Mouse (Mus musculus) stomach, postnatal 0 days (tissue): ENCODE results near the gene Parp12. TPM values are rescaled to one million over a fixed set of nuclear protein-coding genes. Genes with fewer than 3 reads are reported as not detected.

ENCODE experiments used
- ATAC-seq: fragments of 200-750 bp; cut with Nextera tagmentation; 2 replicates; pipeline ENCODE4 v1.8.0; 2017; ENCODE audit not compliant: low FRiP score, low TSS enrichment
- DNase-seq: peaks from one replicate; pipeline ENCODE4 v3.0.0-alpha.2; 2016; ENCODE audit warnings: low spot score
- H3K27ac ChIP-seq: fragments of 300-500 bp; sonication (generic); replicated peaks from 2 replicates; pipeline ENCODE4 v1.5.1; 2014; ENCODE audit warnings: mild to moderate bottlenecking, control low read depth
- H3K27me3 ChIP-seq: fragments of 300-500 bp; sonication (generic); 2 replicates; pipeline ENCODE4 v1.6.1; 2014; ENCODE audit warnings: low read length; ENCODE audit not compliant: control insufficient read depth, insufficient read depth
- H3K36me3 ChIP-seq: fragments of 300-500 bp; sonication (generic); 2 replicates; pipeline ENCODE4 v1.6.1; 2014; ENCODE audit warnings: low read length, mixed read lengths; ENCODE audit not compliant: control insufficient read depth, insufficient read depth
- H3K4me1 ChIP-seq: fragments of 300-500 bp; sonication (generic); replicated peaks from 2 replicates; pipeline ENCODE4 v1.6.1; 2014; ENCODE audit warnings: antibody characterized with exemption; ENCODE audit not compliant: control insufficient read depth, insufficient read depth
- H3K4me2 ChIP-seq: fragments of 300-500 bp; sonication (generic); replicated peaks from 2 replicates; pipeline ENCODE4 v1.6.1; 2014; ENCODE audit warnings: low read depth, mild to moderate bottlenecking, control low read depth, moderate library complexity
- H3K4me3 ChIP-seq: fragments of 300-500 bp; sonication (generic); 2 replicates; pipeline ENCODE4 v1.5.1; 2014; ENCODE audit warnings: low read depth, low read length, control low read depth
- H3K9ac ChIP-seq: fragments of 300-500 bp; sonication (generic); 2 replicates; pipeline ENCODE4 v1.6.1; 2014; ENCODE audit warnings: mild to moderate bottlenecking, low read length, control low read depth, mixed read lengths
- H3K9me3 ChIP-seq: fragments of 300-500 bp; sonication (generic); 2 replicates; pipeline ENCODE4 v1.6.1; 2016; ENCODE audit warnings: low read length; ENCODE audit not compliant: control insufficient read depth
- CTCF ChIP-seq: IDR thresholded peaks from 2 replicates; pipeline ENCODE4 v1.5.1; 2016; ENCODE audit warnings: antibody characterized with exemption, low read depth, mild to moderate bottlenecking, moderate library complexity
- EP300 ChIP-seq: optimal IDR thresholded peaks from 2 replicates; pipeline ENCODE3; 2016; ENCODE audit warnings: antibody characterized with exemption
- WGBS: fragments of 180-500 bp; shearing (Covaris S2); extraction: QIAGEN DNeasy Blood & Tissue Kit; methylation state at CpG from one replicate; pipeline ENCODE4 v1.1.7; 2014; 5-methylcytosine and 5-hydroxymethylcytosine counted together
- polyA plus RNA-seq: library from polyadenylated mRNA; unstranded; fragments of >200 nt; fragmentation: Nextera tagmentation; extraction: Ambion mirVana; gene quantifications from 2 replicates; pipeline ENCODE4 v1.2.1, GENCODE M21; 2015

Gene Parp12
- polyA plus RNA-seq, 1 experiment from 2014 or later, result 10.1 TPM

DNA sequence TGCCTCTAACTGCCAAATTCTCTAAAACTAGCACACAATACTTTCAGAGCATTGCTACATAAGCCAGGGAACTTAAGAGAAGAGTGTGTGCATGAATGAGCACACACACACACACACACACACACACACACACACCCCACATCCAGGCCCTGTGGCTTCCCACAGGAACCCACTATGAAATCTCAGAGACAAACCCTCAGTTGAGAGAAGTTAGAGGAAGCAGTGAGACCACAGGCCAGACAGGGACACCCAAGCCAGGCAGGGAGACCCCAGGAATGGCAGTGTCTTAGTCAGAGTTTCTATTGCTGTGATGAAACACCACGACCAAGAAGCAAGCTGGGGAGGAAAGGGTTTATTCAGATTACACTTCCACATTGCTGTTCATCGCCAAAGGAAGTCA is 54.6 kb downstream of the Parp12 start:
- H3K27ac ChIP-seq, result no peak overlapping the region
- H3K9me3 ChIP-seq, result no peaks in the 10 kb centered on the region
- H3K36me3 ChIP-seq, result no peaks in the 10 kb centered on the region
- no peak for ATAC-seq
- TF ChIP-seq EP300 (no peak), CTCF (no peak)
- H3K4me1 ChIP-seq, result no peaks in the 10 kb centered on the region
- no peak overlapping the region for H3K9ac ChIP-seq
- H3K27me3 ChIP-seq, result no peaks in the 10 kb centered on the region
- H3K4me2 ChIP-seq, result no peak overlapping the region
- no peak for DNase-seq
- no peak overlapping the region for H3K4me3 ChIP-seq
- 66% methylated on average over 2 of the region's 2 CpGs for WGBS

GRCm38 (mm10) chr6:39061180-39061579 is 57.0 kb downstream of the Parp12 start:
- WGBS, result 30% methylated on average over 4 of the region's 4 CpGs
- Histone ChIP-seq H3K9ac (no peak overlapping the region), H3K9me3 (no peaks in the 10 kb centered on the region), H3K4me3 (no peak overlapping the region), H3K36me3 (no peaks in the 10 kb centered on the region), H3K27ac (no peak overlapping the region), H3K4me2 (no peak overlapping the region), H3K27me3 (no peaks in the 10 kb centered on the region), H3K4me1 (no peaks in the 10 kb centered on the region)
- TF ChIP-seq CTCF (no peak), EP300 (no peak)
- no peak for DNase-seq
- no peak for ATAC-seq

GRCm38 (mm10) chr6:39059547-39060497 is 58.3 kb downstream of the Parp12 start:
- Histone ChIP-seq H3K36me3 (no peaks in the 10 kb centered on the region), H3K4me3 (no peak overlapping the region), H3K4me2 (no peak overlapping the region), H3K4me1 (no peaks in the 10 kb centered on the region), H3K27me3 (no peaks in the 10 kb centered on the region), H3K9me3 (no peaks in the 10 kb centered on the region), H3K9ac (no peak overlapping the region), H3K27ac (peak overlapping the region; percentile 30; the same call in 1 of the 2 replicates)
- no peak for DNase-seq
- ATAC-seq, result no peak
- 37% methylated on average over 12 of the region's 12 CpGs for WGBS
- no peak for TF ChIP-seq EP300
- TF ChIP-seq CTCF, result no peak

DNA sequence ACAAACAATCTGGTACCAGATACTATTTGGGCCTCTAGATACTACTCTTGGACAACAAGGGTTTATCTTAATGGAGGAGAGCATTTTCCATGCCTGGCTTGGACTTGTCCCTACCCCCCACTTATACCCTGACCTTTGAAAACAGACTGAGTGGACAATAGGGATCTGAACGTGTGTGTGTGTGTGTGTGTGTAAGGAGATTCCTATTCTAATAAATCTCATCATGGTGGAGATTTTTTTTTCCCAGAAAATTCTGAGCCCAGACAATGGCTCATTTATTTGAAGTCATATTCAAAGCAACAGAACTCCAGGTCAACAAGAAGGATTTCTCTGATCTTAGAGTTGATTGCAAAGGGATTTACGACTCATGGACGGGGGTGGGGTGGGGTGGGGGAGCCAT is 59.2 kb downstream of the Parp12 start:
- TF ChIP-seq CTCF, result no peak
- no peak for TF ChIP-seq EP300
- H3K9me3 ChIP-seq, result no peaks in the 10 kb centered on the region
- no peak overlapping the region for H3K4me3 ChIP-seq
- H3K36me3 ChIP-seq, result no peaks in the 10 kb centered on the region
- no peak overlapping the region for H3K27ac ChIP-seq
- DNase-seq, result no peak
- H3K9ac ChIP-seq, result no peak overlapping the region
- no peaks in the 10 kb centered on the region for H3K4me1 ChIP-seq
- 25% methylated on average over 3 of the region's 3 CpGs for WGBS
- ATAC-seq, result no peak
- no peak overlapping the region for H3K4me2 ChIP-seq
- H3K27me3 ChIP-seq, result no peaks in the 10 kb centered on the region

GRCm38 (mm10) chr6:39058389-39058788 is 59.8 kb downstream of the Parp12 start:
- TF ChIP-seq CTCF, result peak; percentile 62
- no peak for TF ChIP-seq EP300
- Histone ChIP-seq H3K4me2 (no peak overlapping the region), H3K4me3 (no peak overlapping the region), H3K9me3 (no peaks in the 10 kb centered on the region), H3K4me1 (no peaks in the 10 kb centered on the region), H3K27ac (no peak overlapping the region), H3K27me3 (no peaks in the 10 kb centered on the region), H3K9ac (no peak overlapping the region), H3K36me3 (no peaks in the 10 kb centered on the region)
- WGBS, result 41% methylated on average over 3 of the region's 3 CpGs
- ATAC-seq, result no peak
- peak; percentile 37 for DNase-seq

DNA sequence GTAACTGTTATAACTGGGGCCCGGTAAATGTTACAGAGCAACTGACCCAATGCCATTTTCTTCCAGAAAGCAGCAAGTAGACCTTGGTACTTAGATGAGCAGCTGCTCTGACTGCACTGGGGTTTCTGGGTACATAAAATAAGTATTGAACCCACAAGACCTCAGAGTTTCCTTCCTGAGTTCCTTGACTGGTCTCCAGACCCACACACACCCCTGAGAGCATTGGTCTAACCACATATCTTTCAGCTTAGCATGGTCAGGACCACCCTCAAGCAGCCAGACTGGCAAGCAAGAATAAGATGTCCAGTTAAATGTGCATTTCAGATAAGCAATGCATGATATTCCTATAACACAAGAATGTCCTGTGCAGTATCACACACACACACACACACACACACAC is 61.0 kb downstream of the Parp12 start:
- no peaks in the 10 kb centered on the region for H3K9me3 ChIP-seq
- no peaks in the 10 kb centered on the region for H3K27me3 ChIP-seq
- DNase-seq (no peak), ATAC-seq (no peak)
- WGBS, result 89% methylated on average over 1 of the region's 1 CpGs
- no peaks in the 10 kb centered on the region for H3K36me3 ChIP-seq
- no peak overlapping the region for H3K9ac ChIP-seq
- no peak overlapping the region for H3K27ac ChIP-seq
- TF ChIP-seq CTCF, result no peak
- TF ChIP-seq EP300, result no peak
- no peak overlapping the region for H3K4me3 ChIP-seq
- no peak overlapping the region for H3K4me2 ChIP-seq
- H3K4me1 ChIP-seq, result no peaks in the 10 kb centered on the region
